Mouse (Mus musculus): ENCODE measurements around the gene Igflr1.

DNA sequence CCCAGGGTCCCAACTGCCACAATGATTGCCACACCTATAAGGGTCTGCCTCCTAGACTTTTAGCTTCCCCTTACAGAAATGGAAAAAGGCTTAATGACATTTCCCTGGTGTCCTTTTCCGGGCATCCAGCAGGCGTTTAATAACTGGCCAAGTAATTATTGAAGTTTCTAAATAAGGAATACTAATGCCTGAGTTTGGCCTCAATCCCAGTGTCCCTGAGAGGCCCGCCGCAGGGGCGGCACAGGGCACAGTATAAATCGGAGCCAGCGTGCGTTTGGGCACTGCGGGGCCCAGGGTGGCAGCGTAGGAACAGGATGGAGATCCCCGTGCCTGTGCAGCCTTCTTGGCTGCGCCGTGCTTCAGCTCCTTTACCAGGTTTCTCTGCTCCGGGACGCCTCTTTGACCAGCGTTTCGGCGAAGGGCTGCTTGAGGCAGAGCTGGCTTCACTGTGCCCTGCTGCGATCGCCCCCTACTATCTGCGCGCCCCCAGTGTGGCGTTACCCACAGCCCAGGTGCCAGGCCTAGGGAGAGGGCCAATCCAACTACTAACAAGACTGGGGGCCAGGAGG is 12.1 kb upstream of the Igflr1 start:
- TF ChIP-seq POLR2A (IDR thresholded peaks at IDR 0.05; ENCODE audit: low read depth, low read length) (no peak), CTCF (IDR thresholded peaks at IDR 0.05; ENCODE audit: extremely low read depth, insufficient read depth, insufficient read length, insufficient replicate concordance) (no peak)

All from spleen, adult 2 months (tissue).